Mouse (Mus musculus) embryo, embryonic 10.5 days (tissue): ENCODE data around the gene Magi1.

ENCODE experiments used
- DNase-seq: peaks from one replicate; pipeline ENCODE4 v3.0.0-alpha.2; 2015; ENCODE audit warnings: low spot score

The Magi1 gene

DNA sequence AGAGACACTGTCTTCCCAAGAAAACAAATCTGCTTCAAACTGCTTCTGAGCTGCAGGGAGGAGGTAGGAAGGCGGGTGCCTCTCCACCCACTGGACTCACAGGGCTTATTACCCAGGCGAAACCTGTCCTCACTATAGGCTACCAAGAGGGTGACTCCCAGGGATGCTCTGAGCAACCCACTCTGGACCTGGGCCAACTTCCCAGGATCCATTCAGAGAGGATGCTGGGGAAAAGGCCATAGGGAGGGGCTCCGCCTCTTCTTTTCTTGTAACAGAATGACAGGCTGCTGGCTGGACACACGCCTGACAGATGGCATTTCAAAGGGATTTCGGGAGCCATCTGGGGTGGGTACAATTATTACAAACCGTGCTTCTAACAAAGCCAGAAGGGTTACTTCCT, 463.8 kb downstream of the Magi1 start:
- DNase-seq, result peak; percentile 76

DNA sequence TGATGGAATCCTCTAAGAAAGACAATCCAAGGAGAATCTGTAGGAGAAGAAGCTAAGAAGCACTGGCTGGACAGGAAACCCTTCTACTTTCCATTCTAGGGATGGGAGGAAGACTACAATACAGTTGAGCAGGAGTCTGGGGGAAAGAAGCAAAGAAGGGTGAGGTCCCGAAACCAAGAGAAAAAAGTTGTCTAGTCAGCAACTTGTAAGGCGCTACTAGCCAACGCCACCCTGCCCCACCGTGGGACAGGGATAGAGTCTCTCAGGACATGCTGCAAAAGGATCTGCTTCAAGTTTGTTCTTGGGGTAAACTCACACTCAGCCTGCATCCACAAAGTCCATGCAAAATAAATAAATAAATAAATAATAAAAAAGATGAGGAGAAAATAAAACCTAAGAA, 464.4 kb downstream of the Magi1 start:
- no peak for DNase-seq

DNA sequence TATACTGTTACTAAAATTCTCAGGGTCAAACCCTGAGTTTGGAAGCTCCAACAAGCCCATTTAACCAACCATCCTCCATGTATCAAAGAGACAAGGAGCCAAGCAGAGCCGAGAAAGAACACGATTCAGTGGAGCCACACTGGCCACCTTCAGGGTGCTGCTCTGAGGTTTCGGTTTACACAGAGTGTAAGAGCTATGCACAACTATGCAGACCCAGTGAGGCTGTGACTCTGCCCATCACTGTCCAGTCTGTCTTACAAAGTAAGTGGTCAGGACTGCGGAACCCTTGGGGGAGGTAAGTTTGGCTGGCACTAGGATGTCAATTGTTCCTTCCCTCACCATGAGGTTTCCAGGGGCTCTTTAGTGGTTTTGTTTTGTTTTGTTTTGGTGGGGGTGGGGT, 465.2 kb downstream of the Magi1 start:
- no peak for DNase-seq

DNA sequence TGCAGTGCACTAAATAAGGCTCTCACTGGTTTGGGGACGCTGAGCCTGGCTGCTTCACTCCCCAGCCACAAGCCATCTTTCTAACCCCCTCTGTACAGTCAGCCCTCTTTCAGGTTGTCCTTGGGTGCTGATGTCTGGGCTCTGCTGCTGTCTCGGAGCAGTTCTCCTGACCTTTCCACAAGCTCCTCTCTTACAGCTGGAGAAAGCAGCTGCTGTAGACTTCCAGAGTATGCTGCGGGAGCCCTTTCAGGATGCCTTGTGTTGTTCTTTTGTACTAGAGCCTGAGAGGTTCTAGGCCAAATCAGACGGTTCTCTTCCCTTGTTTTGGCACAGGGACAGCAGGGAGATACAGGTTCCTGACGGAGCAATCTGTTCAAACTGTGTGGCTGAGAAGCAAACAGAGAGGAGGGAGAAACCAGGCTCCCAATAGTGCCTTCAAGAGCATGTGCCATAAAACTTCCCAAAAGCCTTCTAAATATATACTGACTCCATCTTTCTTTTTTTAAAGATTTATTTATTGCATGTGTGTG, 478.2 kb downstream of the Magi1 start:
- DNase-seq, result no peak

DNA sequence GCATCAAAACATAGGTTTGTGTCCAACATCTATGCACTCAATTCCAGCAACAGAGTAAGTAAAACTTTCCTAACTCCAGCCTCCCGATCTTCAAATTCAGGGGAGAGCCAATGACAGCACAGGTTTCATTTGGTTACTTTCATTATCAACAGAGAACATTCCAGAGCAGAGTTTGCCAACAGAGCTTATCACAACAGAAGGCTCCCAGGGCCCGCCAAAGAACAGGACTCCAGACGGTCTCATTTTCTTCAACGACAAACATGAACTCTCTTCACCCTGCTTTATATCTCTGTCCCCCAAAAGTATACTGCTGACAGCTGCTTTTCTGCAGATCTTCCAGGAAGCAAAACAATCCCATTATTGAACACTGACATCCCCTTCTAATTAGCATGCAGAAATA, 481.3 kb downstream of the Magi1 start:
- DNase-seq, result no peak

DNA sequence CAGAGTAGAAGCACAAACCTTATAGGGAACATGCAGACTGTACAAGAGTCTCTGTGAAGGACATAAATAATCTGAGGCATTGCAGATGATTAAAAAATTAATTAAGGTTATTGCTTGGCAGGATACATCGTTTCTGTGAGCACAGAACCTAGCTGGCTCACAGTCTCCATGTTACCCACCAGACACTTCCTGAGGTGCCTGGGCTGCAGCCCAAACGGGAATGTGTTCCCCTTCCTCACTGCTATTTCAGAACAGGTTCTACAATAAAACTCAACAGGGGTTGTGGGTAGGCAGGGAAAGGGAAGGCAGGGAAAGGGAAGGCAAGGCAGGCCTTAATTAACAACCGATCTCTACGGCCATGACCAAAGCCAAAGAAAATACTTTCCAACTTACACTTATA, 483.3 kb downstream of the Magi1 start:
- no peak for DNase-seq

DNA sequence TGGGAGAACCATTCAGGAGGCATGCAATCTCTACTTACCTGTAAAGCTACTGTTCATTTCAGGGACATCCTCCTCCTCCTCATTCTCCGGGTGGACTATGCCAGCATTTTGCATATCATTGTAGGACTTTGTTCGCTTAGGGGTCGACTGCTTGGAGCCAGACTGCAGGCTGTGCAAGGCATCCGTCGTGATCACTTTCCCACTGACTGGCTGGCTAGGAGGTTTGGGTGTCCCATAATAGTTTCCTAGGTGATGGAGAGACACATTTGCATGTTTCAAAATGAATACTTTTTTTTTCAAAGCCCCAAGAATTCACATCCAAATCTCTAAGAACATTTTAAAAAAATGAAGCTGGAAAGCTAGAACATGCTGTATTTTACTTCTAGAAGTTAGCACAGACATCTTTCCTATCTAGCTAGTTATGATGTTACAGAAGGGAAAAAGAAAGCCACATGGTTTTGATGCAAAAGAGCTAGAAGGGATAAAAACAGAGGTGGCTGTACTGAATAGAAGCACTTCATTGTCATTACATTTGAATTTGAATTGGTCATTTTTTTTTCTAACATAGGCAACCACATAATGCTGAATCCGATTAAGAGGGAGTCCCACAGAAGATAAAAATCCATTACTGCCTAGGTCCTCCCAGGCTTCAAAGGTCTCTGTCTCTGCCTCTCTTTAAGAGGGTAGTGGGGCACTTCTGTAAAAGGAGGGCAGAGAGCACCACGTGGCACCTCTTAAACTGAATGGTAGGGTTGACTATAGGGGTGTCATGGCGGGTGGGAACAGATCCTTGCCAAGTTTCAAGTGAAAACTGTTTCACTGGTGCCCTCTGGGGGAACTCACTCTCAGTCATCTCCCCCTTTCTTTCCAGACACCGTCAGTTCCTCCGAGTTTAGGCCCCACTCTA, 491.2 kb downstream of the Magi1 start:
- no peak for DNase-seq

DNA sequence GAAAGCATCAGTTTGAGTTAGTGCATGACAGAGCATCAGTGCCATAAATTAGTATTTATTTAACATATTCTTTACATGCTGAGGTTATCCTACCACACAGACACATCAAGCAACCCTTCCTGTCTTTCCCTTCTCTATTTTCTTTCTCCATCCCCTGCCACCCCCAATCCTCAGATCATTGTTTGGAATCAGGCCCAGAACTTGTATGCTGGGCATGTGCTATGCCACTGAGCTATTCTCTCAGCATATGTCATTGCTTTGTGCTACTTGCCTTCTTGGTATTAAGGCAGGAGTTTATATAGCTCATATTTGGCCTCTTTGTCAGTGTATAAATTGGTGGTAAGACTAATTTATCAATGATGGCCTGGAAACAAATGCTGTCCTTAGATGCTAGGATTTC, 494.0 kb downstream of the Magi1 start:
- DNase-seq, result no peak

DNA sequence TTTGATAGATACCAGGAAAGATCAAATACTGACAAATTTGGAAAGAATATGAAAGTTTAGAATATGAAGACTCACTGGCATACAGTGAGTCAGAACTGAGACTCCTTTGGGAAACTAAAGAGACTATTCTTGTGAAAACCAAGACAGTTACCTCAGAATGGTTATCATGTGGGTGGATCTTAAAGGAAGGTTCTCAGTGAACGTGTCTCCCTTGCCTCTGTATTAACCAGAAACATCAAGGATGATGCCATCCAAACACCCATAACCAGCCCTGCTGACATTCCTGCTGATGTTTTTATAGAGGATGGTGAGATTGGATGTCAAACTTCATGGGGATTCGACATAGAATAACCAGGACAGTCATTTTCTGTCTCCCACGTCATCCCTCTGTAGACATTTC, 496.7 kb downstream of the Magi1 start:
- no peak for DNase-seq

DNA sequence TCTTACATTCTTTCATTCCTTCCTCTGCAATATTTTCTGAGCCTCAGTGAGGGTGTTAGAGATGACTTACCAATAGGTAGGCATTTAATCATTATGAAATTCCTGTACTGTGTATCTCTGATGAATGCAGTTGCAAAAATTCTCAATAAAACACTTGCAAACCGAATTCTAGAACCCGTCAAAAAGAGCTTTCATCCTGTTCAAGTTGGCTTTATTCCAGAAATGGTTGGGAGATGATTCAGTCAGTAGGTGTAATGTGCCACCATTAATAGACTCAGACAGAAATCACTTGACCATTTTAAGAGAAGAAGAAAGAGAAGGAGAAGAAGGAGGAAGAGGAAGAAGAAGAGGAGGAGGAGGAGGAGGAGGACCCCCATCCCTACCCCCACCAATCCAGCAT, 497.5 kb downstream of the Magi1 start:
- no peak for DNase-seq

DNA sequence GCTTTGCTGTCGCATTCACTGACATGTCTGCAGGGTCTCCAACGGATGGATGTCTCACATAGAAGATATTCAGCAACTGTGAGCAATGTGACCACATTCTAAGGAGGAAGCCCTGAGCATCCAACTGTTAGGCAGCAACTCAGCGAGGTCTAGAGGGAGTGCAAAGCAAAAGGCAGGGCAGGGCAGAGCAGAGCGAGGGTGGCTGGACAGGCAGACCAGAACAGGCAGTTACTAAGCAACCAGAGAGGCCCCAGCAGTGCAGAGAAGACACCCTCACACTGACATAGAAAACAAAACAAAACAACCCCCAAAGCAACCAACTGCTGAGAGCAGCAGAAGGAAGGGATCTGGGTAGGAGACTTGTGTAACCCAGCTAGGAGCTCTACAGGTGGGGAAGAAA, 512.6 kb downstream of the Magi1 start:
- DNase-seq, result peak; percentile 29

DNA sequence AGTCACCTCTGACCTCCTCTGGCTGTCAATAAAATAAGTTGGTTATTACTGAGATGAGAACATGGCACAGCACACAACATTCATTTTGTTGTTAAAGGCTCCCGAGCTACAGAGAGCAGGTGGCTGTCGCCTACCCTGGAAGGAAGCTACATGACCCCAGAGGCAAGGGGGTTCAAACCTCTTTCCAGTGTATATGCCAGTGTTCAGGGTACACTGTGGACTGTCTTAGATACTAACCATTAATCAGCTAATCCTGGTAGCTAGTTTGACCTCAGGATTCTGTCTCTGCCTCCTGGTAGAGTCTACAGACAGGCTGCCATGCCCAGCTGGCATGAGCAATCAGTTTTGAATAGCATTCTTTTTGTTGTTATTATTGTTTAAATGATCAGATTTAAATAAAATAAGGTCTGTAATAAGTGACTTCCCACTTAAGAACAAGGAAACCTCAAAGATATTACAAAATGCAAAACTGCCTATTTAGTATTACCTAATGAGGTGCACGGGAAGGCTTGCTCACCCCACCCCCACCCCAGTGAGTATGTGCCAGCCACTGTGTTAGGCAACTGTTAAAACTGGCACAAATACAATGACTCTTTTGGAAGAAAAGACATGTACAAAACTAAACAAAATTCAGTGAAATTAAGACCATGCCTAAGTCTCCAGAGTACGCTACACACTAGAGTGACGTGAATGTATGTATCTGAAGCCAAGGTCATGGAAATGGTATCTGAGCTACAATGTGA, 513.3 kb downstream of the Magi1 start:
- DNase-seq, result no peak

DNA sequence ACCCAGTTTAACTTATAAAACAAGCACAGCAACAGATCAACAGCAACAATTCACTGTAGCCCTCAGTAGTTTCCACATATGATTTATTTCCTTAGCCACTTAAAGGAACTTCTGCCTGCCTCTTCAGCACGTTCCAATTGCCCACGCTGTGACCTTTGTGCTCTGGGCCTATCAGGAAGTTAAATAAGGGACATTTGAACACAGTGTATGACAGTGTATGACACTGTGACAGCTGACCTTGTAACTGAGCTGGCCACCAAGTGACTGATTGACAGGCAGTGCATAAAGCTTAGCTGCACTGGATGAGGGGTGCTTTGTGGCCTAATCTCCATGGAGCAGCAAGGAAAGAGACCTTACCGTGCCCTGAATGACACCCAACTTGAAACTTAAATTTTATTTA, 525.6 kb downstream of the Magi1 start:
- no peak for DNase-seq

DNA sequence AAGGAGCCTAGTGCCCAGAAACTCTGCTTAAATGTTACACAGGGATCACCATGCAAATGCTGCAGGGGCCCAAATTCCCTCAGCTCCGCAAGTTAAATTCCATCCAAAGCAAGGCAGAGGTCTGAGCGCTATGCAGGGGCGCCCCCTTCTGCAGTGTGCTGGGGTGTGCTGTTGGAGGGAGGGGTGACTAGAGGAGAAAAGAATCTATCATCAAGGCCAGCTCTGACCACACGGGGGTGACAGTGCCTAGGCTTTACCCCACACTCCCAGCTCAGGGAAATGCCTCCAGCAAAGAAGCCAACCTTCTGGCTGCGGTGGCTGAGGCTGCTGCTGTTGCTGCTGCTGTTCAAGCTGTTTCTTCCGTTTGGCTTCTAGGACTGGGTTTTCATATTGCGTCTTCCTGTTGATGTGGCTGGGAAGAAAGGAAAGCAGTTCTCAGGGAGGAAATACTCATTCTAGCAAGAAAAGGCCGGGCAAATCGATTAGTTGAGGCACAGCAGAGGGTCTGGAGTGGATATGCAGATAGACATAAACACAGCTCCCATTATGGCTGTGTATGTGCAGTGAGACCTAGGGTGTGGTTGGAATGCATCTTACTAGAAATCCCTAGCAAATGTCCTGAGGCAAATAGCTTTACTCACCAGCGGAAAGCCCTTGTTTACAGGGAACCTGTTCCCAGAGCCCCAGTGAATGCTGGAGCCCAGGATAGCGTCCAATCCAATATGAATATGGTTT, 526.2 kb downstream of the Magi1 start:
- DNase-seq, result peak; percentile 92

DNA sequence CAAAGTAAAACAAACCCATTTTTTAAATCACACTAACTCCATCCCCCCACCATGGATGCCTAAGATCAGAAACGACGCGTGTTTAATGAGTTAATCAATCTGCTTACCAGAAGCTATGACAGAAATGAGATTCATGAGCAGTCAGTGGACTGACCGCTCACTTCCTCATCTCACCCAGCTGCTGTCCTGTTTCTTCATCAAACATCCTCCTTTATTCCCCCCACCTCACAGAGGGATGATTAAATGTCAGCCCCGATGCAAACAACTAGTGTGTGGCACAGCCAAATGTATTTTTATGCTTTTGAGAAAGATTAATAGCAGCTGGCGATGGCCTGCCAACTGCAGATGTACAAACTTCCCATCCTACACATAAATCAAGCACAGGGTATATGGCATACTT, 540.6 kb downstream of the Magi1 start:
- no peak for DNase-seq

DNA sequence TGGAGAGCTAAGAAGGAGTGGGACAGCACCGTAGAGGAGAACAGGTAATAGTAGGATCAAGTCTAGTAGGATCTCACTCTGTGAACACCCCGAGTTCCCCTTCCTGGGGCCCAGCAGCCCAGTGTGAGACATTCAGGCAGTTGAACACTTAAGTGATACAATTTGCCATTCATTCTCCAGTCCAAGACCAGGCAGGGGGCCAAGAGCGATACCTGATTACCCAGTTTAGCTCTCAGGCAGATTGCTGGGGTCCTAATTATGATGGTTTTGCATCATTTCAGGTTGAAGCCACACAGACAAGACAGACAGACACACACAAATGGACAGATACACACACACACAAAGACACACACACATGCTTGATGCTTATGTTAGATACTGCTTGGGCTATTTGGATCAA, 543.9 kb downstream of the Magi1 start:
- DNase-seq, result no peak

DNA sequence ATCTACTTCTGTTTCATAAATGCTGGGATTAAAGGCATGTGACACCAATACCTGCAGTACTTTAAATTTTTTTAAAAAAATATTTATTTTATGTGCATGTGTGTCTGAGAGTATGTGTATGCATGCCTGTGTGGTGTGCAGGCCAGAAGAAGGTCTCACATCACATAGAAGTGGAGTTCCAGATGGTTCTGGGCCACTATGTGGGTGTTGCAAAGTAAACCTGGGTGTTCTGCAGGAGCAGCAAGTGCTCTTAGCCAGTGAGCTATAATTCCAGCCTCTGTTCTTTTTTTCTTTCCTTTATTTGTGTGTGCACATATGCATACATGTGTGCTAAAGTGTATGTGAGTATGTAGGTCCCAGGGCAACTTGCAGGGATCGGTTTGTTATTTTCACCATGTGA, 546.6 kb downstream of the Magi1 start:
- DNase-seq, result no peak

DNA sequence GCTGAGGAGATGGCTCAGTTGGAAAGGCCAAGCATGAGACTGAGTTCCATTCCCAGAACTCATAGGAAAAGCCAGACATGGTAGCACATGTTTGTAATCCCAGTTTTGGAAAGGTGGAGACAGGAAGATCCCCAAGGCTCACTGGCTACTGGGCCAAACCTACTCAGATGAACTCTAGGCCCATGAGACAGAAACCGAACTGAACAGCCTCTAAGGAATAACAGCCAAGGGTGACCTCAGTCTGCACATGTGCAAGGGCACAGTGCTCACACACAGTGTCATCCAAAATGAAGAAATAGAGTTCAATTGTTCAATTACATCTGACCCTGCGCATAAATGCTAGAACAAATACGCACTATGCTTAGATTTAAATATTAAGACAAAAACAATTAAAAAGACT, 547.6 kb downstream of the Magi1 start:
- DNase-seq, result no peak

DNA sequence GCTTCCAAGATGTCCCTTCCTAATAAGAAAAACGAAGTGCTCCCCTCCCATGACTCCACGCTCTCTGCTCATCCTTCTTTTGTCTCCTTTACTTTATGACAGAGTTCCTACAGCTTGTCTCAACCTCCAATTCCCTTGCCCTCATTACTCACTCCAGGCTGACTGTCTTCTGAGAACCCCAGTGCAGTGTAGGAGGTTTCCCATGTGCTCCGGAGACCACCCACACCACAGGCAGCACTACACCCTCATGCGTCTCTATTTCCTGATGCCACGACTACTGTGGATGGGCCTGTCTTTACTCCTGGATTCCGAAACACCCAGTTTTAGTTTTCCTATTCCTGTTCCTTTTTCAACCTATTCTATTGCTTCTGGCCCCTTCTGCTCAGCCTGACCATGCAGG, 549.9 kb downstream of the Magi1 start:
- no peak for DNase-seq

DNA sequence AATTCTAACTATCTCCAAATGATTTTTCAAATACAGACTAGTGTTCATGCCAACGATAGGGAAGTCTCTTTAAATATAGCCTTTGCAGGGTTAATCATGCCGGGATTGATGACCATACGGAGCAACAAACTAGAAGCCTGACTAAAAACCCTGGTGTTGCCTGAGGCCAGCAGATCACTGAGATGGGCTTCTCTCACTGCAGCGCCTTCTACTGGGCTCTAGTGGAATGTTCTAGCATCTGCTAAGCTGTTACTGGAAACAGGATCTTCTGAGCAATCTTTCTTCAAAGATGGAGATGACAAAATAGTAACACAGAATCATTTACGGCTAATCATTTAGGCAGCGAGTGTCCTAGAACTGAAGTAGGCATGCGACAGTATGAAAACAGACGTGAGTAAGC, 554.0 kb downstream of the Magi1 start:
- peak; percentile 65 for DNase-seq

DNA sequence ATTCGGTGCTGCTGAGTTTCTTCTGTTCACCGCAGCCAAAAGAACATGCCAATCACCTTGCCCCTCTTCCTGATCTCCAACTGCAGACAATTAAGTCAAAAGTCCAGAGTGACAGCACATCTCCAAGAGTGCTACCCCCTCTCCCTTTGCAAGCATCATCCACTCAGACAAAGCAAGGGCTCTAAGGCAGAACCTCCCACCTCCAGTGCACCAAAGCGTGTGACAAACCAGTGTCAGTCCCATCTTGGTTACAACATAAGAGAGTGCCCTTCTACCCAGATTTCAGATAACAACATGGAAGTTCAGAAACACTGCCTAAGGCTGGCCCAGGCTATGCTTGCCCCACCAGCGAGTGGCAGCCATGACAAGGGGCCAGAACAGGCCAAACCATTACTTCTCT, 554.9 kb downstream of the Magi1 start:
- DNase-seq, result no peak

DNA sequence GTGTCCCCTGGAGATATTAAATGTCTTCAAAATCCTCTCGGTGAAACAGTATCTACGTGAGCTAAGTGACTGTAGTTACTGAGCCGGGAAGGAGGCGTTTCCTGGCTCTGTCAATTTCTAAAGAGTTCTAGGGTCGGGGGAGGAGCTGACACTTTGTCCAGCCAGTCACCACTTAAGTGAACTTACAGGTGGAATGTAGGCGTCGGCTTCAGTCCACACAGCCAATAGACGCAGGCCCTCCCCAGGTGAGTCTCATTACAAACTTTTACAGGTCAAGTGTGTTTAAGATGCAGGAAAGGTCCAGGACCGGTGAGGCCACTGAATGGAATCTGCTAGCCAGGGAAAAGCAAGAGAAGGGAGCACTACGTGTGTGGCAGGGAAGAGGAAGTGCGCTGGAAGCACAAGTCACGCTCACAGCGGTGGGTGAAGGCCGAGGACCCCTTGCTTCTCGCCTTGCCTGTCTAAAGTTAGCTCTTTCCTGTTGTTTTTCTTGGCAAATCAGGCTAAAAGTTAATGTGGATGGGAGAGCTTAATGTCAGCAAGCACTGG, 556.0 kb downstream of the Magi1 start:
- no peak for DNase-seq
